Mouse (Mus musculus): ENCODE measurements around the gene Lgr6. TPM values are rescaled to one million over a fixed set of nuclear protein-coding genes. Genes with fewer than 3 reads are reported as not detected.

Gene Lgr6
- polyA plus RNA-seq, 1 experiment = 2.3 TPM

DNA sequence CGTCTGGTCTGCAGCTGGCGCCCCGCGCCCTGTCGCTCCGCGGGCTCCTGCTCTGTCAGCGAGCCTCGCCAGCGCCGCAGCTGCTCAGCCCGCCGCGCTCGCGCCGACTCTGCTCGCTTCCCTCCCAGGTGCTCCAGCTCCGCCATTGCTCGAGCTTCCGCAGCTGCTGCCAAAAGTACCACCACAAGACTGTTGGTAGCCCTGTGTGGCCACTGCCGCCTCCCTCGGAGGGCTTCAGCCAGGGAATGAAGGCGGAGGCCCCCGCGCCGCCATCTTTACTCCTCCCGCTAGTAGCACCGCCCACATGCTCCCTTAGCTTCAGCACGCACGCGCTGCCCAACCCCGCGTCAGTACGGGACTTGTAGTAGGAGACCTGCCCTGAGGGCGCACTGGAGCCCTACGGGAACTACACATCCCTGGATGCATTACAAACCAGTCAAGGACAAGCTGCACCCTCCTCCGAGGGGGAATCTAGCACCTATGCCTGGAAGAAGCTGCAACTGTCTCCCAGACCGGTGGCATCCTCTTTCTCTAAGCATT lies 149.4 kb downstream of the Lgr6 start, which contains the start of gene Ppp1r12b:
Ppp1r12b (minus strand) TSS at position 306 of the 540 bp plus-strand sequence.
- Histone ChIP-seq H3K4me3 (ENCODE audit: insufficient read depth, low read length) (peak within 1 kb of the TSS; percentile 74), H3K4me1 (ENCODE audit: control insufficient read depth, insufficient read depth, low read length) (peaks cover 3% of the 10 kb centered on the region), H3K27ac (ENCODE audit: insufficient read depth, low read length) (peak within 1 kb of the TSS; percentile 32; the same call in 1 of the 2 replicates)
- TF ChIP-seq POLR2A (IDR thresholded peaks at IDR 0.05; ENCODE audit: low read depth, low read length) = peak; percentile 91
- TF ChIP-seq CTCF (IDR thresholded peaks at IDR 0.05; ENCODE audit: borderline replicate concordance, insufficient read depth, low read length) = no peak

DNA sequence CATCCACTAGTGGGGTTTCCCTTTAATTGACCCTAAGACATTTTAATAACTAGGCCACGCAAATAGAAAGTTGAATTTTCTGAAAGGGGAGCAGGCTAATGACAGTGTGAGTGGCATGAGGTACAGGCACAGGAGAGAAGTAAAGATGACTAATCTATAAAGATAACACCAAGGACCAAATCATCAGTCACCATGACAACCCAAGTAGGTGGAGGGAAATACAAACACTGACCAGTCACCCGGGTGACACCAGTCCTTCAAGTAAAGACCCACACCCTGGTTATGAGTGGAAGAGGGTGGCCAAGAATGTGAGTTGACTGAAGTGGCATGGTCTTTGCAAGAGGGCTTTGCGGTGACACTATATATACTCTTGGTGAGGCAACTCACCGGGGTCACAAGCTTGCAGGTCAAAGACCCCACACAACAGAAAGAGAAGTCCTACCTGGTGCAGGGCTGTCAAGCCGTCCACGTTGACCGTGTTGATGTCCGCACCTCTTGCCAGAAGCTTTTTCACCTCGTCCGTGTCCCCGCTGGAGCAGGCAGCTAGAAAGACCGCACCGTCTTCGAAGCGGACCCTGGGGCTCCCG lies 149.9 kb downstream of the Lgr6 start:
- H3K4me3 ChIP-seq (ENCODE audit: insufficient read depth, low read length) = peak overlapping the region; percentile 74
- no peak for TF ChIP-seq POLR2A (IDR thresholded peaks at IDR 0.05; ENCODE audit: low read depth, low read length)
- no peak for TF ChIP-seq CTCF (IDR thresholded peaks at IDR 0.05; ENCODE audit: borderline replicate concordance, insufficient read depth, low read length)
- H3K4me1 ChIP-seq (ENCODE audit: control insufficient read depth, insufficient read depth, low read length) = peaks cover 3% of the 10 kb centered on the region
- 0 out of 2 replicates have a peak overlapping the region, but pooled peaks have one; percentile 32 for H3K27ac ChIP-seq (ENCODE audit: insufficient read depth, low read length)

DNA sequence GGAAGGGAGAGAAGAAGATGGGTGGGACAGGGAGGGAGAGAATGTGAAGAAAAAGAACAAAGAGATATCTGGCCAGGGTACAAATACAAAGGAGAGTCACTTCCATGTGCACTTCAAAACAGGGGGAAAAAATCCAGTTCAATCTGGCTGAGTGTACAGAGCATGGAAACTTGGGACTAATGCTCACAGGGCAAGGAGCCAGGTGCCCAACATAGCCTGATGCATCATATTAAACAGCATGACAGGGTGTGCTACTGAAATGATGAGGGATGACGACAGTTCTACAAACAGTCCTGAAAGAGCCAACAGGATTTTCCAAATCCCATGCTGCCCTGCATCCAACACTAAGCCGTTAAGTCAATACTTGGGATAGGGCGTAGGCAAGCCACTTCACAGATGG lies 155.1 kb downstream of the Lgr6 start:
- H3K4me1 ChIP-seq (ENCODE audit: control insufficient read depth, insufficient read depth, low read length) = peaks cover 3% of the 10 kb centered on the region
- no peak overlapping the region for H3K4me3 ChIP-seq (ENCODE audit: insufficient read depth, low read length)
- TF ChIP-seq POLR2A (IDR thresholded peaks at IDR 0.05; ENCODE audit: low read depth, low read length) (no peak), CTCF (IDR thresholded peaks at IDR 0.05; ENCODE audit: borderline replicate concordance, insufficient read depth, low read length) (no peak)
- no peak overlapping the region for H3K27ac ChIP-seq (ENCODE audit: insufficient read depth, low read length)

GRCm38 (mm10) chr1:134947590-134947989 lies 157.5 kb downstream of the Lgr6 start:
- H3K4me3 ChIP-seq (ENCODE audit: insufficient read depth, low read length) = no peak overlapping the region
- H3K27ac ChIP-seq (ENCODE audit: insufficient read depth, low read length) = no peak overlapping the region
- TF ChIP-seq CTCF (IDR thresholded peaks at IDR 0.05; ENCODE audit: borderline replicate concordance, insufficient read depth, low read length) = no peak
- TF ChIP-seq POLR2A (IDR thresholded peaks at IDR 0.05; ENCODE audit: low read depth, low read length) = no peak
- H3K4me1 ChIP-seq (ENCODE audit: control insufficient read depth, insufficient read depth, low read length) = no peaks in the 10 kb centered on the region

GRCm38 (mm10) chr1:134942898-134943297 lies 162.2 kb downstream of the Lgr6 start:
- Histone ChIP-seq H3K27ac (ENCODE audit: insufficient read depth, low read length) (no peak overlapping the region), H3K4me3 (ENCODE audit: insufficient read depth, low read length) (no peak overlapping the region), H3K4me1 (ENCODE audit: control insufficient read depth, insufficient read depth, low read length) (no peaks in the 10 kb centered on the region)
- TF ChIP-seq CTCF (IDR thresholded peaks at IDR 0.05; ENCODE audit: borderline replicate concordance, insufficient read depth, low read length) = no peak
- no peak for TF ChIP-seq POLR2A (IDR thresholded peaks at IDR 0.05; ENCODE audit: low read depth, low read length)

- Histone ChIP-seq H3K4me3 (ENCODE audit: insufficient read depth, low read length) (no peak overlapping the region), H3K27ac (ENCODE audit: insufficient read depth, low read length) (no peak overlapping the region), H3K4me1 (ENCODE audit: control insufficient read depth, insufficient read depth, low read length) (no peaks in the 10 kb centered on the region)
- no peak for TF ChIP-seq CTCF (IDR thresholded peaks at IDR 0.05; ENCODE audit: borderline replicate concordance, insufficient read depth, low read length)
- TF ChIP-seq POLR2A (IDR thresholded peaks at IDR 0.05; ENCODE audit: low read depth, low read length) = no peak
These were observed 164.2 kb downstream of the Lgr6 start for GRCm38 (mm10) chr1:134940863-134941262.

GRCm38 (mm10) chr1:134938233-134938632 lies 166.8 kb downstream of the Lgr6 start:
- Histone ChIP-seq H3K4me1 (ENCODE audit: control insufficient read depth, insufficient read depth, low read length) (no peaks in the 10 kb centered on the region), H3K27ac (ENCODE audit: insufficient read depth, low read length) (no peak overlapping the region), H3K4me3 (ENCODE audit: insufficient read depth, low read length) (no peak overlapping the region)
- TF ChIP-seq POLR2A (IDR thresholded peaks at IDR 0.05; ENCODE audit: low read depth, low read length) = no peak
- TF ChIP-seq CTCF (IDR thresholded peaks at IDR 0.05; ENCODE audit: borderline replicate concordance, insufficient read depth, low read length) = no peak

DNA sequence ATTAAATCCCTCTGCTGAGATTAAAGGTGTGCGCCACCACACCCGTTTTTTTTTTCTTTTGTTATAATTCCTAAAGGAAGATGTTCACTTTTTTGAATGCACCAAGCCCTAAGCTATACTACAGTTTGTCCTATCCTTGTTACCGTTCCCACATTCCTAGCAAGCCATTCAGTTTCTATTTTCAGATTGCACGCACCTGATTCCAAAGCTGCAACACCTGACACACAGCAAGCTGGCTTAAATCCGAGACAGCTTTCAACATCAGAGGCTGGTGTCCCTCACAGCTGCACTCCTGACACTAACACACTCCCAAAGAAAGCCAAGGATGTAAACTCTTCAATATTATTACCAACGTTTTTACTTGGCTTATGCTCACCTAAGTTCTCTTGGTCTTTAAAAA lies 168.7 kb downstream of the Lgr6 start:
- Histone ChIP-seq H3K27ac (ENCODE audit: insufficient read depth, low read length) (no peak overlapping the region), H3K4me3 (ENCODE audit: insufficient read depth, low read length) (no peak overlapping the region), H3K4me1 (ENCODE audit: control insufficient read depth, insufficient read depth, low read length) (0 out of 2 replicates have a peak, but pooled peaks cover 4% of the 10 kb centered on the region)
- TF ChIP-seq POLR2A (IDR thresholded peaks at IDR 0.05; ENCODE audit: low read depth, low read length) = no peak
- no peak for TF ChIP-seq CTCF (IDR thresholded peaks at IDR 0.05; ENCODE audit: borderline replicate concordance, insufficient read depth, low read length)

Other genes starting within 250 kb of the Lgr6 start
- 20.3 and 21.1 TPM in 2 replicates for gene Ppp1r12b, start 149.3 kb downstream of the Lgr6 start, polyA plus RNA-seq (2011; ENCODE audit: insufficient read length, low read depth, missing spikeins)
- 12.0 and 19.0 TPM in 2 replicates for gene Ube2t, start 142.7 kb downstream of the Lgr6 start, polyA plus RNA-seq (2011; ENCODE audit: insufficient read length, low read depth, missing spikeins)
- gene Ptpn7, start 27.4 kb upstream of the Lgr6 start, polyA plus RNA-seq (2011; ENCODE audit: insufficient read length, low read depth, missing spikeins) = 0.79 and 0.85 TPM in 2 replicates
- 115 and 141 TPM in 2 replicates for gene Arl8a, start 41.5 kb upstream of the Lgr6 start, polyA plus RNA-seq (2011; ENCODE audit: insufficient read length, low read depth, missing spikeins)
- not detected in 2 replicates for gene Gpr37l1, start 62.4 kb upstream of the Lgr6 start, polyA plus RNA-seq (2011; ENCODE audit: insufficient read length, low read depth, missing spikeins)
- gene Elf3, start 153.3 kb upstream of the Lgr6 start, polyA plus RNA-seq (2011; ENCODE audit: insufficient read length, low read depth, missing spikeins) = not detected in 2 replicates
- 49.3 and 58.6 TPM in 2 replicates for gene Rnpep, start 178.8 kb upstream of the Lgr6 start, polyA plus RNA-seq (2011; ENCODE audit: insufficient read length, low read depth, missing spikeins)
- gene Timm17a, start 208.5 kb upstream of the Lgr6 start, polyA plus RNA-seq (2011; ENCODE audit: insufficient read length, low read depth, missing spikeins) = 108 and 181 TPM in 2 replicates
- gene Lmod1, start 219.5 kb upstream of the Lgr6 start, polyA plus RNA-seq (2011; ENCODE audit: insufficient read length, low read depth, missing spikeins) = 47.9 and 79.9 TPM in 2 replicates

Data from embryonic fibroblast, embryonic 13.5 days (primary cell).